Mouse (Mus musculus) C2C12 (cell line): ENCODE data around the gene Pon3. TPM values are rescaled to one million over a fixed set of nuclear protein-coding genes. Genes with fewer than 3 reads are reported as not detected.

Experiments used
- H3K27me3 ChIP-seq: one replicate; pipeline ENCODE4 v1.6.1; 2011; ENCODE audit not compliant: control insufficient read depth, insufficient read depth, insufficient read length
- H3K36me3 ChIP-seq: one replicate; pipeline ENCODE4 v1.6.1; 2011; ENCODE audit not compliant: control insufficient read depth, insufficient read depth
- H3K4me3 ChIP-seq: one replicate; pipeline ENCODE4 v1.5.1; 2011; ENCODE audit warnings: mild to moderate bottlenecking, control low read depth; ENCODE audit not compliant: poor library complexity, insufficient read depth, severe bottlenecking
- H3K79me2 ChIP-seq: one replicate; pipeline ENCODE4 v1.6.1; 2011; ENCODE audit not compliant: control insufficient read depth, insufficient read depth
- H3K79me3 ChIP-seq: one replicate; pipeline ENCODE4 v1.6.1; 2011; ENCODE audit warnings: low read depth, control low read depth
- H3ac ChIP-seq: one replicate; pipeline ENCODE3; 2011; ENCODE audit warnings: low read depth; ENCODE audit not compliant: control insufficient read depth, insufficient read length
- CEBPB ChIP-seq: IDR thresholded peaks from one replicate; pipeline ENCODE4 v1.6.1; 2011; ENCODE audit warnings: low read depth, mild to moderate bottlenecking, control low read depth, moderate library complexity
- CTCF ChIP-seq: IDR thresholded peaks from one replicate; pipeline ENCODE4 v1.5.1; 2011; ENCODE audit not compliant: control insufficient read depth, insufficient read depth, insufficient read length
- FOSL1 ChIP-seq: IDR thresholded peaks from one replicate; pipeline ENCODE4 v1.8.0; 2011; ENCODE audit warnings: mild to moderate bottlenecking, low read length; ENCODE audit not compliant: poor library complexity, insufficient read depth, severe bottlenecking
- MAX ChIP-seq: IDR thresholded peaks from one replicate; pipeline ENCODE4 v1.6.1; 2011; ENCODE audit warnings: mild to moderate bottlenecking, control low read depth
- MYOD1 ChIP-seq: IDR thresholded peaks from one replicate; pipeline ENCODE4 v1.6.1; 2011; ENCODE audit warnings: low read depth; ENCODE audit not compliant: control insufficient read depth, insufficient read length
- MYOG ChIP-seq: IDR thresholded peaks from one replicate; pipeline ENCODE4 v1.6.1; 2011; ENCODE audit not compliant: control insufficient read depth, insufficient read length; ENCODE audit errors: extremely low read depth
- USF1 ChIP-seq: IDR thresholded peaks from one replicate; pipeline ENCODE4 v1.6.1; 2011; ENCODE audit warnings: low read depth, mild to moderate bottlenecking, control low read depth, moderate library complexity
- polyA plus RNA-seq: library from polyadenylated mRNA; unstranded; fragments of >200 nt; fragmentation: generic; extraction: Trizol; gene quantifications from one replicate; pipeline ENCODE4 v1.2.1, GENCODE M21; 2012; ENCODE audit warnings: missing spikeins

Pon3 gene
- polyA plus RNA-seq, 1 experiment: 0.78 TPM

GRCm38 (mm10) chr6:5287919-5288318 is 31.8 kb upstream of the Pon3 start:
- H3ac ChIP-seq: no peak overlapping the region
- H3K79me2 ChIP-seq: no peaks in the 10 kb centered on the region
- no peaks in the 10 kb centered on the region for H3K27me3 ChIP-seq
- TF ChIP-seq MYOG (no peak), CTCF (no peak)
- no peaks in the 10 kb centered on the region for H3K36me3 ChIP-seq
- H3K79me3 ChIP-seq: no peaks in the 10 kb centered on the region
- H3K4me3 ChIP-seq: no peak overlapping the region

GRCm38 (mm10) chr6:5287392-5287791 is 31.3 kb upstream of the Pon3 start:
- Histone ChIP-seq H3ac (no peak overlapping the region), H3K36me3 (no peaks in the 10 kb centered on the region), H3K79me3 (no peaks in the 10 kb centered on the region), H3K27me3 (no peaks in the 10 kb centered on the region), H3K4me3 (no peak overlapping the region), H3K79me2 (no peaks in the 10 kb centered on the region)
- no peak for TF ChIP-seq CEBPB
- no peak for TF ChIP-seq FOSL1
- no peak for TF ChIP-seq USF1
- no peak for TF ChIP-seq MYOD1
- TF ChIP-seq CTCF: no peak
- no peak for TF ChIP-seq MYOG
- no peak for TF ChIP-seq MAX

GRCm38 (mm10) chr6:5282418-5282817 is 26.3 kb upstream of the Pon3 start:
- TF ChIP-seq MAX (no peak), MYOG (no peak), CTCF (no peak), FOSL1 (no peak), CEBPB (no peak), USF1 (no peak), MYOD1 (no peak)
- no peaks in the 10 kb centered on the region for H3K79me2 ChIP-seq
- H3K27me3 ChIP-seq: no peaks in the 10 kb centered on the region
- no peak overlapping the region for H3K4me3 ChIP-seq
- no peaks in the 10 kb centered on the region for H3K79me3 ChIP-seq
- H3ac ChIP-seq: no peak overlapping the region
- peaks cover 4% of the 10 kb centered on the region for H3K36me3 ChIP-seq

- no peaks in the 10 kb centered on the region for H3K79me3 ChIP-seq
- H3ac ChIP-seq: no peak overlapping the region
- TF ChIP-seq MYOG (no peak), CTCF (no peak), MYOD1 (no peak), MAX (no peak)
Observed at GRCm38 (mm10) chr6:5280576-5281305, 24.7 kb upstream of the Pon3 start.

GRCm38 (mm10) chr6:5277972-5278371 is 21.9 kb upstream of the Pon3 start:
- H3K36me3 ChIP-seq: peaks cover 4% of the 10 kb centered on the region
- H3K79me2 ChIP-seq: no peaks in the 10 kb centered on the region
- TF ChIP-seq CEBPB (no peak), CTCF (no peak), MYOG (no peak), USF1 (no peak), MAX (no peak), MYOD1 (no peak), FOSL1 (no peak)
- H3K79me3 ChIP-seq: no peaks in the 10 kb centered on the region
- H3K4me3 ChIP-seq: no peak overlapping the region
- no peaks in the 10 kb centered on the region for H3K27me3 ChIP-seq
- H3ac ChIP-seq: no peak overlapping the region

More at GRCm38 (mm10) chr6:5280576-5281305, 24.7 kb upstream of the Pon3 start:
- Histone ChIP-seq H3K36me3 (peaks cover 4% of the 10 kb centered on the region), H3K4me3 (no peak overlapping the region), H3K27me3 (no peaks in the 10 kb centered on the region), H3K79me2 (no peaks in the 10 kb centered on the region)

GRCm38 (mm10) chr6:5269641-5270040 is 13.6 kb upstream of the Pon3 start:
- Histone ChIP-seq H3K79me3 (no peaks in the 10 kb centered on the region), H3K36me3 (no peaks in the 10 kb centered on the region), H3ac (no peak overlapping the region), H3K27me3 (no peaks in the 10 kb centered on the region), H3K79me2 (no peaks in the 10 kb centered on the region), H3K4me3 (no peak overlapping the region)
- TF ChIP-seq FOSL1: no peak
- no peak for TF ChIP-seq MYOG
- no peak for TF ChIP-seq USF1
- TF ChIP-seq CEBPB: no peak
- no peak for TF ChIP-seq MAX
- TF ChIP-seq CTCF: no peak
- no peak for TF ChIP-seq MYOD1
